Mouse (Mus musculus) midbrain, embryonic 14.5 days (tissue): ENCODE measurements around the gene Dock1. TPM values are rescaled to one million over a fixed set of nuclear protein-coding genes. Genes with fewer than 3 reads are reported as not detected.

Experiments
- ATAC-seq: fragments of 200-750 bp; cut with Nextera tagmentation; 2 replicates; pipeline ENCODE4 v1.8.0; 2017; ENCODE audit warnings: moderate number of reproducible peaks, moderate library complexity; ENCODE audit not compliant: low FRiP score, low TSS enrichment
- DNase-seq: peaks from one replicate; pipeline ENCODE4 v3.0.0-alpha.2; 2015
- H3K27ac ChIP-seq: fragments of 300-500 bp; sonication (generic); replicated peaks from 2 replicates; pipeline ENCODE4 v1.5.1; 2014; ENCODE audit warnings: mild to moderate bottlenecking, low read depth, low read length, moderate library complexity
- H3K27me3 ChIP-seq: fragments of 300-500 bp; sonication (generic); 2 replicates; pipeline ENCODE4 v1.6.1; 2014; ENCODE audit warnings: low read length, control low read depth, mixed read lengths; ENCODE audit not compliant: control insufficient read depth, insufficient read depth
- H3K36me3 ChIP-seq: fragments of 300-500 bp; sonication (generic); 2 replicates; pipeline ENCODE4 v1.6.1; 2014; ENCODE audit warnings: low read length, control low read depth; ENCODE audit not compliant: control insufficient read depth, insufficient read depth
- H3K4me1 ChIP-seq: fragments of 300-500 bp; sonication (generic); 2 replicates; pipeline ENCODE4 v1.6.1; 2014; ENCODE audit warnings: mild to moderate bottlenecking, antibody characterized with exemption, low read length, control low read depth; ENCODE audit not compliant: control insufficient read depth, insufficient read depth
- H3K4me2 ChIP-seq: fragments of 300-500 bp; sonication (generic); 2 replicates; pipeline ENCODE4 v1.6.1; 2014; ENCODE audit warnings: mild to moderate bottlenecking, low read length, moderate library complexity
- H3K4me3 ChIP-seq: fragments of 300-500 bp; sonication (generic); replicated peaks from 2 replicates; pipeline ENCODE4 v1.5.1; 2014; ENCODE audit warnings: low read depth, low read length
- H3K9ac ChIP-seq: fragments of 300-500 bp; sonication (generic); replicated peaks from 2 replicates; pipeline ENCODE4 v1.6.1; 2014; ENCODE audit warnings: mild to moderate bottlenecking, low read length, moderate library complexity
- H3K9me3 ChIP-seq: fragments of 300-500 bp; sonication (generic); 2 replicates; pipeline ENCODE4 v1.6.1; 2016; ENCODE audit warnings: low read length, control low read depth, mixed read lengths; ENCODE audit not compliant: control insufficient read depth
- WGBS: fragments of 180-500 bp; shearing (Covaris S2); extraction: QIAGEN DNeasy Blood & Tissue Kit; methylation state at CpG from one replicate; pipeline ENCODE4 v1.1.7; 2014; 5-methylcytosine and 5-hydroxymethylcytosine counted together
- polyA plus RNA-seq: library from polyadenylated mRNA; unstranded; fragments of >200 nt; fragmentation: Nextera tagmentation; extraction: Ambion mirVana; gene quantifications from 2 replicates; pipeline ENCODE4 v1.2.1, GENCODE M21; 2014

The Dock1 gene
- polyA plus RNA-seq, 1 experiment from 2014 or later, result 8.4 TPM

DNA sequence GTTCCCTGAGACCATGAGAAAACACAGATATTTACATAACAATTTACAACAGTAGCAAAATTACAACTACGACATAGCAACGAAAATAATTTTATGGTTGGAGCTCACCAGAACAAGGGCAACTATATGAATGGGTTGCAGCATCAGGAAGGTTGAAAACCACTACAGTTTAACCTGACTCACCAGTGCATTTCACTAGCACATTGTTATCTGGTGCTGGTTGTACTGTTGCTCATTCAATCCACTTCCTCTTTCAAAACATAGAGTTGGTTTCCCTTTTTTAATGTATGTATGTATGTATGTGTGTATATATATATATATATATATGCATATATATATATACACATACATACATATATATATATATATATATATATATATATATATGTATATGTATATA lies 138.0 kb downstream of the Dock1 start:
- Histone ChIP-seq H3K36me3 (no peaks in the 10 kb centered on the region), H3K4me3 (no peak overlapping the region), H3K9me3 (no peaks in the 10 kb centered on the region), H3K4me2 (no peak overlapping the region), H3K4me1 (no peaks in the 10 kb centered on the region), H3K27me3 (no peaks in the 10 kb centered on the region), H3K9ac (no peak overlapping the region), H3K27ac (no peak overlapping the region)
- 91% methylated on average over 2 of the region's 2 CpGs for WGBS
- ATAC-seq (no peak), DNase-seq (no peak)

DNA sequence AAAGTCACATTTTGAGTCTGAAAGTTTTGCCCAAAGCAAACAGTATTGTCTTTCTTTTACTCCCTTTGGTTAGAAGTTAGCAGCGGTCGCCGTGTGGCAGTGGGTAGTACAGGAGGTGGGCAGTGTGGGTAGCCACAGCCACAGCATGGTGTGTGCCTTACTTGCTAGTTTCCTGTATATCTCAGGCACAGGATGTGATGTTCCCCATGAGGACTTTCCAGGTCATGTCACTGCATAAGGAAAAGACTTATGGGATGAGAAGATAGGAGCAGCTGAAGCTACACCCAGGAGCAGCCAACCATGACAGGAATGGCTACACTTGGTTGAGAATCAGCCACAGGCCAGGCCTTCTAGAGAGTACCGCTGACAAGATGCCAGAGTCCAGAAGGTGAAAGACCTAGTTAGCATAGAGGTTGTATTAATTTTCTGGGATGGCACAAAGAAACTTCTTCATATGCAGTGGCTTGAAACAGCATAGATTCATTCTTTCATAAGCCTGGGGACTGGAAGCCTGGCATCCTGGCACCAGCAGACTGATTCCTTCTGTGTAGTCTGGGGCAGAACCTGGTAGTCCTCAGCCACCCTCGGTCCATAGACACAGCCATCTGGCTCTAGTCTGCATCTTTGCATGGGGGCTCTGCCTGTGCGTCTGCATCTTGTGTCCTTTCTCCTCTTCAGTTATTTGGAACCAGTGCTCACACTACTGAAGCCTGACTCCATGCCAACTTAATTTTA lies 139.0 kb downstream of the Dock1 start:
- Histone ChIP-seq H3K4me1 (no peaks in the 10 kb centered on the region), H3K27ac (no peak overlapping the region), H3K4me3 (no peak overlapping the region), H3K27me3 (no peaks in the 10 kb centered on the region), H3K9ac (no peak overlapping the region), H3K36me3 (no peaks in the 10 kb centered on the region), H3K4me2 (no peak overlapping the region), H3K9me3 (no peaks in the 10 kb centered on the region)
- WGBS, result 89% methylated on average over 6 of the region's 6 CpGs
- DNase-seq (no peak), ATAC-seq (no peak)

- H3K27ac ChIP-seq, result no peak overlapping the region
- 95% methylated on average over 5 of the region's 5 CpGs for WGBS
- no peaks in the 10 kb centered on the region for H3K9me3 ChIP-seq
- no peak overlapping the region for H3K4me3 ChIP-seq
- no peaks in the 10 kb centered on the region for H3K36me3 ChIP-seq
- H3K4me1 ChIP-seq, result 0 out of 2 replicates have a peak, but pooled peaks cover 7% of the 10 kb centered on the region
- H3K9ac ChIP-seq, result no peak overlapping the region
- no peaks in the 10 kb centered on the region for H3K27me3 ChIP-seq
- DNase-seq (no peak), ATAC-seq (no peak)
- H3K4me2 ChIP-seq, result no peak overlapping the region
Measured at GRCm38 (mm10) chr7:134818471-134818870, 148.0 kb downstream of the Dock1 start.

DNA sequence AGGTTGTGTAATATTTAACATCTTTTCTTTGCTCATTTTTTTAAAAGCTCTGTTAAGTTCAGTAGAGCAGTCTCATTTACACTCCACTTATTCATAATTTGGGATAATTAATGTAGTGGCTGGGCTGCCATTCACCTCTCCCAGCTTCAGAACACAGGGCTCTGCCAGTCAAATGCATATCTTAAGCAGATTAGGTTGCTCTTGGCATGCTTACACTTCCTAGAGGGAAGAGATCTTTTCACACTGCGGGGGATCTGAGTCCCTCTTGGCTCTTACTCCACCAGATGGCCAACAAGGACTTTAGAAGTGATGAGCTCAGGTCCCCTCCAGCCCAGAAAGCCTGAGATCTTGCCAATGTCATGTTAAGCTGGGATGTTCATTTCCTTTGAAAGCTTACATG lies 150.8 kb downstream of the Dock1 start:
- H3K27me3 ChIP-seq, result no peaks in the 10 kb centered on the region
- H3K36me3 ChIP-seq, result no peaks in the 10 kb centered on the region
- no peak overlapping the region for H3K4me3 ChIP-seq
- no peak overlapping the region for H3K9ac ChIP-seq
- DNase-seq (peak; percentile 52), ATAC-seq (no peak)
- WGBS, result 21% methylated on average over 1 of the region's 1 CpGs
- 0 out of 2 replicates have a peak, but pooled peaks cover 12% of the 10 kb centered on the region for H3K4me1 ChIP-seq
- no peak overlapping the region for H3K27ac ChIP-seq
- H3K9me3 ChIP-seq, result no peaks in the 10 kb centered on the region
- H3K4me2 ChIP-seq, result no peak overlapping the region

- no peak overlapping the region for H3K4me2 ChIP-seq
- H3K36me3 ChIP-seq, result no peaks in the 10 kb centered on the region
- H3K9me3 ChIP-seq, result no peaks in the 10 kb centered on the region
- ATAC-seq, result no peak
- WGBS, result 86% methylated on average over 3 of the region's 3 CpGs
- H3K27me3 ChIP-seq, result no peaks in the 10 kb centered on the region
- DNase-seq, result peak; percentile 11
- H3K9ac ChIP-seq, result no peak overlapping the region
- H3K4me1 ChIP-seq, result 0 out of 2 replicates have a peak, but pooled peaks cover 12% of the 10 kb centered on the region
- H3K4me3 ChIP-seq, result no peak overlapping the region
- H3K27ac ChIP-seq, result no peak overlapping the region
Measured at GRCm38 (mm10) chr7:134822006-134822405, 151.6 kb downstream of the Dock1 start.

DNA sequence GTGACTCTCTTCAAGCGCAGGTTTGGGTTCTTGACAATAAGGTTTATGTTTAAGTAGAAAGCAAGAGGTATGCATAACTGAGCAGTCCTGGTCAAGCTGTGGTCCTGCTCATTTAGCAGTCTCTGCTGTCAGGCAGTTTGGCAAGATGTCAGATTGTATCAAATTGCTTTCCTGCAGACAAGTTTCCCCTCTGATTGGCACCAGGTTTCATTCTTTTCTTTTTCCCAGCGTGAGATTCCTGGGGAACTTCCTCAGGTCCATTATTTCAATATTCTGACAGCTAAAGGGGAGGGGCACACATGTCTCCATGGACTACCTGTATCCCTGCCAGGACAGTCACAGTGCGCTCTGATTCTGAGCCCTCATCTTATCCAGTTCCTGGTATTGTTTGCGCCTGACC lies 153.4 kb downstream of the Dock1 start:
- Histone ChIP-seq H3K4me3 (no peak overlapping the region), H3K27me3 (no peaks in the 10 kb centered on the region), H3K4me2 (no peak overlapping the region), H3K27ac (no peak overlapping the region), H3K4me1 (0 out of 2 replicates have a peak, but pooled peaks cover 12% of the 10 kb centered on the region), H3K9me3 (no peaks in the 10 kb centered on the region), H3K36me3 (no peaks in the 10 kb centered on the region), H3K9ac (no peak overlapping the region)
- peak; percentile 26 for DNase-seq
- WGBS, result 63% methylated on average over 4 of the region's 4 CpGs
- no peak for ATAC-seq

- DNase-seq (no peak), ATAC-seq (no peak)
- no peaks in the 10 kb centered on the region for H3K4me1 ChIP-seq
- no peaks in the 10 kb centered on the region for H3K9me3 ChIP-seq
- H3K4me3 ChIP-seq, result no peak overlapping the region
- no peaks in the 10 kb centered on the region for H3K36me3 ChIP-seq
- no peak overlapping the region for H3K27ac ChIP-seq
- H3K9ac ChIP-seq, result no peak overlapping the region
- 95% methylated on average over 2 of the region's 2 CpGs for WGBS
- H3K4me2 ChIP-seq, result no peak overlapping the region
- no peaks in the 10 kb centered on the region for H3K27me3 ChIP-seq
Measured at GRCm38 (mm10) chr7:134840066-134840465, 169.6 kb downstream of the Dock1 start.

GRCm38 (mm10) chr7:134842751-134843150 lies 172.3 kb downstream of the Dock1 start:
- H3K36me3 ChIP-seq, result no peaks in the 10 kb centered on the region
- 94% methylated on average over 4 of the region's 4 CpGs for WGBS
- no peak for ATAC-seq
- no peaks in the 10 kb centered on the region for H3K4me1 ChIP-seq
- no peak overlapping the region for H3K9ac ChIP-seq
- no peak overlapping the region for H3K4me3 ChIP-seq
- H3K9me3 ChIP-seq, result no peaks in the 10 kb centered on the region
- no peaks in the 10 kb centered on the region for H3K27me3 ChIP-seq
- H3K27ac ChIP-seq, result no peak overlapping the region
- DNase-seq, result no peak
- no peak overlapping the region for H3K4me2 ChIP-seq

DNA sequence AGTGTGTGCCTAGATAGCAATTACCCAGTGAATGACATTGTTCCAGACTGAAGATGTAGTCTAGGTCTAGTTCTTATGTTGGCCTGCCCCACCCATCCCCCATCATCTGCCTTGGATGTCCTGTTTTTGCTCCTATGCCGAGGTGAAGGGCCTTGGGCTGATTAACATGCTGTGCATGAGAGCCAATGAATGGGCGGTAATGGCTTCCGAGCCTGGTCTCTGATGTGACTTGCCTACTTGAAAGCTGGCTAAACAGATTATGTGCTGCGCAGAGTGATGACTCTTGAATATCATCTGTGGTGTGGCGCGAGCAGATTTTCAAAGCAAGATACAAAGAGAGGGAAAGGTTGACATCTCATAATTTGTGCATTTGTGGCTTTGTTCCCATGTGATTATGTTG lies 191.5 kb downstream of the Dock1 start:
- no peaks in the 10 kb centered on the region for H3K36me3 ChIP-seq
- no peak for ATAC-seq
- peak; percentile 56 for DNase-seq
- H3K27ac ChIP-seq, result no peak overlapping the region
- H3K4me1 ChIP-seq, result 0 out of 2 replicates have a peak, but pooled peaks cover 3% of the 10 kb centered on the region
- no peak overlapping the region for H3K9ac ChIP-seq
- 40% methylated on average over 6 of the region's 6 CpGs for WGBS
- H3K9me3 ChIP-seq, result no peaks in the 10 kb centered on the region
- no peak overlapping the region for H3K4me3 ChIP-seq
- H3K4me2 ChIP-seq, result no peak overlapping the region
- no peaks in the 10 kb centered on the region for H3K27me3 ChIP-seq
